Mouse (Mus musculus): Measurements from ENCODE around the gene Fcgr4. TPM values are rescaled to one million over a fixed set of nuclear protein-coding genes. Genes with fewer than 3 reads are reported as not detected.
"Not testable (repeated sequence)": the region's sequence is repeated elsewhere in the genome, so short reads cannot be mapped to it uniquely, and the experiment has no call there.

The Fcgr4 gene
- polyA plus RNA-seq, 1 experiment from 2014 or later: 1.7 TPM

GRCm38 (mm10) chr1:171072217-171072616 lies 53.5 kb downstream of the Fcgr4 start:
- ATAC-seq (ENCODE audit: insufficient read depth, low FRiP score, low read depth): peak; percentile 45

GRCm38 (mm10) chr1:171074283-171074682 lies 55.6 kb downstream of the Fcgr4 start:
- H3K27me3 ChIP-seq (replicated peaks): peaks cover 20% of the 10 kb centered on the region
- ATAC-seq (ENCODE audit: insufficient read depth, low FRiP score, low read depth): peak; percentile 61
- H3K4me3 ChIP-seq (replicated peaks); H3K4me1 ChIP-seq; H3K4me2 ChIP-seq; H3K9me3 ChIP-seq; H3K36me3 ChIP-seq; H3K9ac ChIP-seq; H3K27ac ChIP-seq: not testable (repeated sequence)
- 19% methylated on average over 7 of the region's 10 CpGs for WGBS

More at GRCm38 (mm10) chr1:171072217-171072616, 53.5 kb downstream of the Fcgr4 start:
- H3K27me3 ChIP-seq (replicated peaks): peaks cover 21% of the 10 kb centered on the region
- not testable (repeated sequence) for H3K27ac ChIP-seq; H3K9me3 ChIP-seq; H3K36me3 ChIP-seq; H3K4me2 ChIP-seq; H3K9ac ChIP-seq; H3K4me1 ChIP-seq; H3K4me3 ChIP-seq (replicated peaks)
- no CpG with 5 or more reads among the region's 45 CpGs for WGBS

DNA sequence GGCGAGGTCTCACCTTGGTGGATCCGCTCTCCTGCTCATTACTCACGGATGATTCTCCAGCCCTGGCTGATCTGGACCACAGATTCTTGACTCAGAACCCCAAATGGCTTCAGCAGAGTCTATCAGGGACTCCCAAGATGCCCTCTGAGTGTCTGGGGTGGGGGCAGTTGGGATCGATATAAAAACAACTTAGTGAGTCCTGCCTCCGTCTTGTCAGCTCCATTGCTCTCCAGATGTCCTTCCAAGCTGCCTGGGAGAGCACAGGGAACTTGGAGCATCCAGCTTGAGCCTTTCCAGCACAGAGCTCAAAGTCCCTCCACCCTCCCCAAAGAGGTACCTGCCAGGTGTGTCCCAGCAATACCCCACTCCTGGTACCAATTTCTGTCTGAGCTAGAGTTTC lies 57.5 kb downstream of the Fcgr4 start:
- H3K36me3 ChIP-seq, H3K9ac ChIP-seq: not testable (repeated sequence)
- 79% methylated on average over 5 of the region's 5 CpGs for WGBS

GRCm38 (mm10) chr1:171077192-171077591 lies 58.5 kb downstream of the Fcgr4 start:
- H3K36me3 ChIP-seq; H3K4me3 ChIP-seq (replicated peaks); H3K9ac ChIP-seq; H3K9me3 ChIP-seq; H3K27ac ChIP-seq; H3K4me1 ChIP-seq; ATAC-seq (ENCODE audit: insufficient read depth, low FRiP score, low read depth); H3K4me2 ChIP-seq: not testable (repeated sequence)
- peaks cover 16% of the 10 kb centered on the region for H3K27me3 ChIP-seq (replicated peaks)
- WGBS: 37% methylated on average over 5 of the region's 5 CpGs

More for the DNA sequence above, 57.5 kb downstream of the Fcgr4 start:
- H3K27ac ChIP-seq; H3K4me3 ChIP-seq (replicated peaks); H3K4me2 ChIP-seq; H3K4me1 ChIP-seq; ATAC-seq (ENCODE audit: insufficient read depth, low FRiP score, low read depth); H3K9me3 ChIP-seq: not testable (repeated sequence)
- peaks cover 11% of the 10 kb centered on the region for H3K27me3 ChIP-seq (replicated peaks)

DNA sequence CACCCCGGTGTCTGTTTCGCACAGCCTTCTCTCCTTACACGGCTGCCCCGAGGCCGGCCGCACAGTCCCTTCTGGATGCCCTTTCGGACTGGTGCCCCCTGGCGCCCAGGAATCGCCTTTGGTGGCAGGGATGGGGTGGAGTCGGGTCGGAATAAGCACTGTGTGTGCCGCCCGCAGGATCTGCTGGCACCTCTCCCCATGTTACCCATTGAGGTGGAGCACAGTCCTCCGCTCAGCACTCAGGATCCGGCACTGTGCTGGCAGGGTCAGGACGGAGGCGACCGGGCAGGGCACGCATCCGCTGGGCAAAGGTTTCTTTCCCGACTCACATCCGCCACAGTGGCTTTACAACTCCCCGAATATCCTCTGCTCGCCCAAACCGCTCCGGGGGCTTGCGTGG lies 59.2 kb downstream of the Fcgr4 start:
- H3K27me3 ChIP-seq (replicated peaks): peaks cover 16% of the 10 kb centered on the region
- H3K4me2 ChIP-seq: peak overlapping the region; percentile 42
- not testable (repeated sequence) for H3K9ac ChIP-seq, H3K36me3 ChIP-seq, H3K9me3 ChIP-seq, H3K27ac ChIP-seq, H3K4me1 ChIP-seq
- H3K4me3 ChIP-seq (replicated peaks): peak overlapping the region; percentile 21; the same call in 1 of the 2 replicates
- 3% methylated on average over 19 of the region's 27 CpGs for WGBS
- ATAC-seq (ENCODE audit: insufficient read depth, low FRiP score, low read depth): peak; percentile 6; the same call in 1 of the 2 replicates

- H3K4me2 ChIP-seq: peak overlapping the region; percentile 42; the same call in 1 of the 2 replicates
- 0 out of 2 replicates have a peak overlapping the region, but pooled peaks have one; percentile 18 for H3K4me3 ChIP-seq (replicated peaks)
- not testable (repeated sequence) for ATAC-seq (ENCODE audit: insufficient read depth, low FRiP score, low read depth); H3K9me3 ChIP-seq; H3K27ac ChIP-seq; H3K4me1 ChIP-seq; H3K36me3 ChIP-seq; H3K9ac ChIP-seq
- 22% methylated on average over 12 of the region's 12 CpGs for WGBS
- H3K27me3 ChIP-seq (replicated peaks): peaks cover 16% of the 10 kb centered on the region
Observed at GRCm38 (mm10) chr1:171078419-171078818, 59.7 kb downstream of the Fcgr4 start.

GRCm38 (mm10) chr1:171079345-171079744 lies 60.6 kb downstream of the Fcgr4 start:
- ATAC-seq (ENCODE audit: insufficient read depth, low FRiP score, low read depth): peak; percentile 66
- H3K4me2 ChIP-seq; H3K27ac ChIP-seq; H3K9ac ChIP-seq; H3K9me3 ChIP-seq; H3K4me3 ChIP-seq (replicated peaks); H3K36me3 ChIP-seq; H3K4me1 ChIP-seq: not testable (repeated sequence)
- peaks cover 10% of the 10 kb centered on the region for H3K27me3 ChIP-seq (replicated peaks)
- WGBS: 0% methylated on average over 1 of the region's 35 CpGs

Small RNA genes lying within 50 kb of the gene (microRNA-seq; reads per million reads assigned to microRNA genes)
- gene Gm27552 (not detected), gene Mir6546 (2.5 reads per million, percentile 7 among the genes with 10 or more reads in this experiment)

Other genes starting within 250 kb of the Fcgr4 start
- gene Atf6, start 151.1 kb upstream of the Fcgr4 start, polyA plus RNA-seq (2015; fragmentation: Nextera tagmentation; extraction: Ambion mirVana): 8.9 and 9.5 TPM in 2 replicates
- 1.1 TPM in 2 replicates for gene Gm26620, start 133.9 kb upstream of the Fcgr4 start, polyA plus RNA-seq (2015; fragmentation: Nextera tagmentation; extraction: Ambion mirVana)
- gene Dusp12, start 133.4 kb upstream of the Fcgr4 start, polyA plus RNA-seq (2015; fragmentation: Nextera tagmentation; extraction: Ambion mirVana): 47.1 and 47.3 TPM in 2 replicates
- gene Fcrlb, start 106.0 kb upstream of the Fcgr4 start, polyA plus RNA-seq (2015; fragmentation: Nextera tagmentation; extraction: Ambion mirVana): 0.17 TPM in 1 of 2 replicates, not detected in the other
- gene Fcrla, start 91.3 kb upstream of the Fcgr4 start, polyA plus RNA-seq (2015; fragmentation: Nextera tagmentation; extraction: Ambion mirVana): 0.21 and 0.23 TPM in 2 replicates
- 2.1 and 3.2 TPM in 2 replicates for gene Fcgr2b, start 42.4 kb upstream of the Fcgr4 start, polyA plus RNA-seq (2015; fragmentation: Nextera tagmentation; extraction: Ambion mirVana)
- gene Fcgr3, start 46.0 kb downstream of the Fcgr4 start, polyA plus RNA-seq (2015; fragmentation: Nextera tagmentation; extraction: Ambion mirVana): 18.7 and 18.8 TPM in 2 replicates
- 1.6 and 2.9 TPM in 2 replicates for gene Cfap126, start 95.0 kb downstream of the Fcgr4 start, polyA plus RNA-seq (2015; fragmentation: Nextera tagmentation; extraction: Ambion mirVana)
- 258 and 282 TPM in 2 replicates for gene Sdhc, start 131.7 kb downstream of the Fcgr4 start, polyA plus RNA-seq (2015; fragmentation: Nextera tagmentation; extraction: Ambion mirVana)
- gene Mpz, start 131.8 kb downstream of the Fcgr4 start, polyA plus RNA-seq (2015; fragmentation: Nextera tagmentation; extraction: Ambion mirVana): 1.8 and 2.2 TPM in 2 replicates
- gene Pcp4l1, start 177.3 kb downstream of the Fcgr4 start, polyA plus RNA-seq (2015; fragmentation: Nextera tagmentation; extraction: Ambion mirVana): 29.8 and 32.8 TPM in 2 replicates
- gene Nr1i3, start 195.1 kb downstream of the Fcgr4 start, polyA plus RNA-seq (2015; fragmentation: Nextera tagmentation; extraction: Ambion mirVana): 1.6 and 2.0 TPM in 2 replicates
- gene Tomm40l, start 203.6 kb downstream of the Fcgr4 start, polyA plus RNA-seq (2015; fragmentation: Nextera tagmentation; extraction: Ambion mirVana): 22.4 and 29.0 TPM in 2 replicates
- 158 and 523 TPM in 2 replicates for gene Apoa2, start 206.1 kb downstream of the Fcgr4 start, polyA plus RNA-seq (2015; fragmentation: Nextera tagmentation; extraction: Ambion mirVana)
- 72.6 and 82.0 TPM in 2 replicates for gene Fcer1g, start 215.4 kb downstream of the Fcgr4 start, polyA plus RNA-seq (2015; fragmentation: Nextera tagmentation; extraction: Ambion mirVana)
- gene Adamts4, start 231.5 kb downstream of the Fcgr4 start, polyA plus RNA-seq (2015; fragmentation: Nextera tagmentation; extraction: Ambion mirVana): 8.5 and 8.8 TPM in 2 replicates
- 238 and 270 TPM in 2 replicates for gene Ndufs2, start 232.5 kb downstream of the Fcgr4 start, polyA plus RNA-seq (2015; fragmentation: Nextera tagmentation; extraction: Ambion mirVana)